Mouse (Mus musculus): ENCODE data around the gene Nms. TPM values are rescaled to one million over a fixed set of nuclear protein-coding genes. Genes with fewer than 3 reads are reported as not detected.

The Nms gene
- total RNA-seq, 1 experiment, result not detected

GRCm38 (mm10) chr1:38987080-38987864, 48.3 kb downstream of the Nms start:
- Histone ChIP-seq H3K9me3 (ENCODE audit: control insufficient read depth, insufficient read depth, low read depth, low read length) (no peaks in the 10 kb centered on the region), H3K4me3 (ENCODE audit: insufficient read depth in 1 of 2, low read depth in 1 of 2, low read length in 2 of 2, poor library complexity in 1 of 2, severe bottlenecking in 1 of 2) (peak overlapping the region; percentile 73 to 98), H3K27ac (ENCODE audit: insufficient read depth, low read depth, low read length, poor library complexity, severe bottlenecking) (peak overlapping the region; percentile 41; the same call in 1 of the 2 replicates), H3K36me3 (ENCODE audit: control insufficient read depth, insufficient read depth, low read length, poor library complexity, severe bottlenecking) (peaks cover 4% of the 10 kb centered on the region; the same call in 1 of the 2 replicates), H3K4me1 (ENCODE audit: control insufficient read depth in 2 of 2, insufficient read depth in 2 of 2, low read length in 2 of 2, poor library complexity in 1 of 2) (peaks cover 1 to 5% of the 10 kb centered on the region in 2 experiments; a peak in 2 of 4 replicates), H3K9ac (ENCODE audit: insufficient read depth, low read depth, low read length, poor library complexity, severe bottlenecking) (peak overlapping the region; percentile 78)
- TF ChIP-seq MAFK (IDR thresholded peaks at IDR 0.05; ENCODE audit: insufficient read depth, low read depth, low read length) (no peak), CHD2 (IDR thresholded peaks at IDR 0.05; ENCODE audit: low read depth, low read length) (no peak), HCFC1 (IDR thresholded peaks at IDR 0.05; ENCODE audit: borderline replicate concordance, insufficient read depth, low read length) (peak; percentile 43; the same call in 1 of the 2 replicates), ZC3H11A (IDR thresholded peaks at IDR 0.05; ENCODE audit: borderline replicate concordance, low read depth, low read length) (no peak), ZNF384 (IDR thresholded peaks at IDR 0.05; ENCODE audit: low read depth, low read length) (no peak)
- in situ Hi-C loops (cut with MboI; ENCODE audit: low sequenced_read_pairs in 2 of 2, unreplicated experiment in 2 of 2), result no loop called here
- peak; percentile 99 for DNase-seq (ENCODE audit: low read depth, low spot score)

GRCm38 (mm10) chr1:38987865-38988211, 48.9 kb downstream of the Nms start:
- in situ Hi-C loops (cut with MboI; ENCODE audit: low sequenced_read_pairs in 2 of 2, unreplicated experiment in 2 of 2), result no loop called here

GRCm38 (mm10) chr1:38988357-38988756, 49.4 kb downstream of the Nms start:
- Histone ChIP-seq H3K9me3 (ENCODE audit: control insufficient read depth, insufficient read depth, low read depth, low read length) (no peaks in the 10 kb centered on the region), H3K9ac (ENCODE audit: insufficient read depth, low read depth, low read length, poor library complexity, severe bottlenecking) (peak overlapping the region; percentile 40), H3K4me1 (ENCODE audit: control insufficient read depth in 2 of 2, insufficient read depth in 2 of 2, low read length in 2 of 2, poor library complexity in 1 of 2) (peaks cover 1 to 5% of the 10 kb centered on the region in 2 experiments; a peak in 2 of 4 replicates), H3K27ac (ENCODE audit: insufficient read depth, low read depth, low read length, poor library complexity, severe bottlenecking) (no peak overlapping the region), H3K36me3 (ENCODE audit: control insufficient read depth, insufficient read depth, low read length, poor library complexity, severe bottlenecking) (peaks cover 6% of the 10 kb centered on the region; the same call in 1 of the 2 replicates), H3K4me3 (ENCODE audit: insufficient read depth in 1 of 2, low read depth in 1 of 2, low read length in 2 of 2, poor library complexity in 1 of 2, severe bottlenecking in 1 of 2) (peak overlapping the region; percentile 73 to 98)
- no peak for TF ChIP-seq ZNF384 (IDR thresholded peaks at IDR 0.05; ENCODE audit: low read depth, low read length)
- no peak for TF ChIP-seq CHD2 (IDR thresholded peaks at IDR 0.05; ENCODE audit: low read depth, low read length)
- no peak for TF ChIP-seq HCFC1 (IDR thresholded peaks at IDR 0.05; ENCODE audit: borderline replicate concordance, insufficient read depth, low read length)
- TF ChIP-seq MAFK (IDR thresholded peaks at IDR 0.05; ENCODE audit: insufficient read depth, low read depth, low read length), result no peak
- no peak for TF ChIP-seq ZC3H11A (IDR thresholded peaks at IDR 0.05; ENCODE audit: borderline replicate concordance, low read depth, low read length)
- in situ Hi-C loops (cut with MboI; ENCODE audit: low sequenced_read_pairs in 2 of 2, unreplicated experiment in 2 of 2), result no loop called here
- no peak for DNase-seq (ENCODE audit: low read depth, low spot score)

More at GRCm38 (mm10) chr1:38987865-38988211, 48.9 kb downstream of the Nms start:
- peak overlapping the region; percentile 78 for H3K9ac ChIP-seq (ENCODE audit: insufficient read depth, low read depth, low read length, poor library complexity, severe bottlenecking)
- no peaks in the 10 kb centered on the region for H3K9me3 ChIP-seq (ENCODE audit: control insufficient read depth, insufficient read depth, low read depth, low read length)
- TF ChIP-seq ZNF384 (IDR thresholded peaks at IDR 0.05; ENCODE audit: low read depth, low read length) (no peak), CHD2 (IDR thresholded peaks at IDR 0.05; ENCODE audit: low read depth, low read length) (no peak), HCFC1 (IDR thresholded peaks at IDR 0.05; ENCODE audit: borderline replicate concordance, insufficient read depth, low read length) (no peak), ZC3H11A (IDR thresholded peaks at IDR 0.05; ENCODE audit: borderline replicate concordance, low read depth, low read length) (no peak), MAFK (IDR thresholded peaks at IDR 0.05; ENCODE audit: insufficient read depth, low read depth, low read length) (no peak)
- peak overlapping the region; percentile 73 to 98 for H3K4me3 ChIP-seq (ENCODE audit: insufficient read depth in 1 of 2, low read depth in 1 of 2, low read length in 2 of 2, poor library complexity in 1 of 2, severe bottlenecking in 1 of 2)
- peak overlapping the region; percentile 12; the same call in 1 of the 2 replicates for H3K27ac ChIP-seq (ENCODE audit: insufficient read depth, low read depth, low read length, poor library complexity, severe bottlenecking)
- no peak for DNase-seq (ENCODE audit: low read depth, low spot score)
- H3K4me1 ChIP-seq (ENCODE audit: control insufficient read depth in 2 of 2, insufficient read depth in 2 of 2, low read length in 2 of 2, poor library complexity in 1 of 2), result peaks cover 1 to 5% of the 10 kb centered on the region in 2 experiments; a peak in 2 of 4 replicates
- peaks cover 6% of the 10 kb centered on the region; the same call in 1 of the 2 replicates for H3K36me3 ChIP-seq (ENCODE audit: control insufficient read depth, insufficient read depth, low read length, poor library complexity, severe bottlenecking)

DNA sequence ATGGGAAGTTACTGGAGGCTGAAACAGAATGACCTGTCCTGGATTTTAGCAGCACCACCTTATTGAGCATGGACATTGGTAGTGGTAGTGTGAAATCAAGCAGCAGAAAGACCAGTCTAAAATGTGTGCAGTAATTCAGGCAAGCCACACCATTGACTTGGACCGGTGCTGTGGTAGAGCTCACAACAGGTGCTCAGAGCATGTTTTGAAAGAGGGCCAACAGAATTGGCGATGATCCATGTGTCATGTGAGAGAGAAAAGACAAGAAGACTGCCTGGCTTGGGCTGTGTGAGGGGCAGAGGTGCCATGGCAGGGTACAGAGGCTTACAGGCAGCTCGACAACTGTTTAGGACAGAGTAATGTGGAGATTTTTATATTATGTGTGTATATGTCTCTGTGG, 53.4 kb downstream of the Nms start:
- no peak for DNase-seq (ENCODE audit: low read depth, low spot score)
- no peaks in the 10 kb centered on the region for H3K9me3 ChIP-seq (ENCODE audit: control insufficient read depth, insufficient read depth, low read depth, low read length)
- H3K27ac ChIP-seq (ENCODE audit: insufficient read depth, low read depth, low read length, poor library complexity, severe bottlenecking), result no peak overlapping the region
- in situ Hi-C loops (cut with MboI; ENCODE audit: low sequenced_read_pairs in 2 of 2, unreplicated experiment in 2 of 2), result no loop called here
- TF ChIP-seq HCFC1 (IDR thresholded peaks at IDR 0.05; ENCODE audit: borderline replicate concordance, insufficient read depth, low read length), result no peak
- TF ChIP-seq ZNF384 (IDR thresholded peaks at IDR 0.05; ENCODE audit: low read depth, low read length), result no peak
- TF ChIP-seq CHD2 (IDR thresholded peaks at IDR 0.05; ENCODE audit: low read depth, low read length), result no peak
- TF ChIP-seq ZC3H11A (IDR thresholded peaks at IDR 0.05; ENCODE audit: borderline replicate concordance, low read depth, low read length), result no peak
- no peak for TF ChIP-seq MAFK (IDR thresholded peaks at IDR 0.05; ENCODE audit: insufficient read depth, low read depth, low read length)
- no peak overlapping the region for H3K4me3 ChIP-seq (ENCODE audit: insufficient read depth in 1 of 2, low read depth in 1 of 2, low read length in 2 of 2, poor library complexity in 1 of 2, severe bottlenecking in 1 of 2)
- H3K36me3 ChIP-seq (ENCODE audit: control insufficient read depth, insufficient read depth, low read length, poor library complexity, severe bottlenecking), result peaks cover 24% of the 10 kb centered on the region
- H3K4me1 ChIP-seq (ENCODE audit: control insufficient read depth in 2 of 2, insufficient read depth in 2 of 2, low read length in 2 of 2, poor library complexity in 1 of 2), result peaks cover 1 to 3% of the 10 kb centered on the region in 2 experiments; a peak in 1 of 4 replicates
- no peak overlapping the region for H3K9ac ChIP-seq (ENCODE audit: insufficient read depth, low read depth, low read length, poor library complexity, severe bottlenecking)

Other genes starting within 250 kb of the Nms start
- gene Lonrf2, start 102.4 kb upstream of the Nms start, total RNA-seq (2012; rRNA removed), result 0.69 and 1.5 TPM in 2 replicates
- gene Chst10, start 41.0 kb upstream of the Nms start, total RNA-seq (2012; rRNA removed), result 5.1 and 8.9 TPM in 2 replicates
- 48.8 and 80.9 TPM in 2 replicates for gene Pdcl3, start 46.5 kb downstream of the Nms start, total RNA-seq (2012; rRNA removed)

Data from ES-E14 (cell line).